Mouse (Mus musculus): ENCODE data around the gene Lrwd1. TPM values are rescaled to one million over a fixed set of nuclear protein-coding genes. Genes with fewer than 3 reads are reported as not detected.
A peak's percentile ranks its signal among the peaks of the same experiment; 100 is the strongest.
"Not testable (repeated sequence)": the region's sequence is repeated elsewhere in the genome, so short reads cannot be mapped to it uniquely, and the experiment has no call there.

The Lrwd1 gene
- polyA plus RNA-seq, 1 experiment from 2014 or later: 36.8 TPM

- WGBS: 9% methylated on average over 15 of the region's 15 CpGs
These were observed 34.0 kb upstream of the Lrwd1 start for GRCm38 (mm10) chr5:136169626-136170511.

GRCm38 (mm10) chr5:136168071-136168470 is 32.2 kb upstream of the Lrwd1 start:
- no peak for ATAC-seq (replicated peaks)

More at GRCm38 (mm10) chr5:136169626-136170511, 34.0 kb upstream of the Lrwd1 start:
- Histone ChIP-seq H3K4me3 (peak overlapping the region; percentile 68), H3K27ac (replicated peaks) (peak overlapping the region; percentile 83), H3K27me3 (no peaks in the 10 kb centered on the region; the same call in 1 of the 2 replicates), H3K9ac (replicated peaks) (peak overlapping the region; percentile 79), H3K36me3 (peaks cover 12% of the 10 kb centered on the region), H3K4me1 (peaks cover 44% of the 10 kb centered on the region), H3K9me3 (no peaks in the 10 kb centered on the region), H3K4me2 (replicated peaks) (peak overlapping the region; percentile 95)
- ATAC-seq (replicated peaks): peak; percentile 39; the same call in 1 of the 2 replicates

GRCm38 (mm10) chr5:136167296-136167695 is 31.4 kb upstream of the Lrwd1 start:
- no peak for ATAC-seq (replicated peaks)

More at GRCm38 (mm10) chr5:136168071-136168470, 32.2 kb upstream of the Lrwd1 start:
- Histone ChIP-seq H3K9ac (replicated peaks) (no peak overlapping the region), H3K36me3 (peaks cover 12% of the 10 kb centered on the region), H3K27me3 (no peaks in the 10 kb centered on the region; the same call in 1 of the 2 replicates), H3K4me3 (no peak overlapping the region), H3K9me3 (no peaks in the 10 kb centered on the region), H3K27ac (replicated peaks) (no peak overlapping the region), H3K4me2 (replicated peaks) (no peak overlapping the region), H3K4me1 (peaks cover 31% of the 10 kb centered on the region)
- 92% methylated on average over 3 of the region's 3 CpGs for WGBS

GRCm38 (mm10) chr5:136165246-136165645 is 29.4 kb upstream of the Lrwd1 start:
- Histone ChIP-seq H3K36me3 (peaks cover 12% of the 10 kb centered on the region), H3K4me2 (replicated peaks) (no peak overlapping the region), H3K27ac (replicated peaks) (no peak overlapping the region; the same call in 1 of the 2 replicates), H3K9ac (replicated peaks) (no peak overlapping the region), H3K27me3 (no peaks in the 10 kb centered on the region), H3K4me1 (peaks cover 13% of the 10 kb centered on the region), H3K4me3 (no peak overlapping the region), H3K9me3 (no peaks in the 10 kb centered on the region)
- WGBS: 76% methylated on average over 8 of the region's 8 CpGs
- no peak for ATAC-seq (replicated peaks)

More at GRCm38 (mm10) chr5:136167296-136167695, 31.4 kb upstream of the Lrwd1 start:
- Histone ChIP-seq H3K9ac (replicated peaks) (no peak overlapping the region), H3K36me3 (peaks cover 12% of the 10 kb centered on the region), H3K4me2 (replicated peaks) (no peak overlapping the region), H3K4me3 (no peak overlapping the region), H3K9me3 (no peaks in the 10 kb centered on the region), H3K27me3 (no peaks in the 10 kb centered on the region; the same call in 1 of the 2 replicates), H3K4me1 (peaks cover 30% of the 10 kb centered on the region), H3K27ac (replicated peaks) (no peak overlapping the region)
- WGBS: 93% methylated on average over 4 of the region's 4 CpGs

GRCm38 (mm10) chr5:136163807-136164474 is 28.1 kb upstream of the Lrwd1 start:
- WGBS: 80% methylated on average over 11 of the region's 11 CpGs
- H3K9ac ChIP-seq (replicated peaks): no peak overlapping the region
- H3K36me3 ChIP-seq: peaks cover 12% of the 10 kb centered on the region
- 0 out of 2 replicates have a peak overlapping the region, but pooled peaks have one; percentile 3 for H3K27ac ChIP-seq (replicated peaks)
- H3K4me3 ChIP-seq: no peak overlapping the region
- no peak overlapping the region for H3K4me2 ChIP-seq (replicated peaks)
- H3K9me3 ChIP-seq: no peaks in the 10 kb centered on the region
- peak; percentile 35; the same call in 1 of the 2 replicates for ATAC-seq (replicated peaks)
- 0 out of 2 replicates have a peak, but pooled peaks cover 3% of the 10 kb centered on the region for H3K4me1 ChIP-seq
- H3K27me3 ChIP-seq: no peaks in the 10 kb centered on the region

GRCm38 (mm10) chr5:136160084-136160483 is 24.2 kb upstream of the Lrwd1 start:
- H3K36me3 ChIP-seq; H3K4me1 ChIP-seq; H3K27ac ChIP-seq (replicated peaks); H3K27me3 ChIP-seq; H3K4me2 ChIP-seq (replicated peaks); H3K9ac ChIP-seq (replicated peaks); ATAC-seq (replicated peaks); H3K9me3 ChIP-seq; H3K4me3 ChIP-seq: not testable (repeated sequence)
- 88% methylated on average over 11 of the region's 12 CpGs for WGBS

- 90% methylated on average over 5 of the region's 5 CpGs for WGBS
- ATAC-seq (replicated peaks): no peak
- Histone ChIP-seq H3K9ac (replicated peaks) (no peak overlapping the region), H3K9me3 (no peaks in the 10 kb centered on the region), H3K4me2 (replicated peaks) (no peak overlapping the region), H3K36me3 (no peaks in the 10 kb centered on the region), H3K4me1 (no peaks in the 10 kb centered on the region), H3K4me3 (no peak overlapping the region), H3K27me3 (no peaks in the 10 kb centered on the region), H3K27ac (replicated peaks) (no peak overlapping the region)
These were observed 19.5 kb upstream of the Lrwd1 start for GRCm38 (mm10) chr5:136155399-136155798.

- Histone ChIP-seq H3K9ac (replicated peaks) (no peak overlapping the region), H3K27ac (replicated peaks) (no peak overlapping the region), H3K4me2 (replicated peaks) (no peak overlapping the region), H3K36me3 (no peaks in the 10 kb centered on the region), H3K9me3 (no peaks in the 10 kb centered on the region), H3K4me3 (no peak overlapping the region), H3K27me3 (no peaks in the 10 kb centered on the region), H3K4me1 (no peaks in the 10 kb centered on the region)
- WGBS: 77% methylated on average over 8 of the region's 8 CpGs
- ATAC-seq (replicated peaks): no peak
These were observed 16.5 kb upstream of the Lrwd1 start for GRCm38 (mm10) chr5:136152365-136152764.

GRCm38 (mm10) chr5:136149134-136149576 is 13.3 kb upstream of the Lrwd1 start:
- 76% methylated on average over 5 of the region's 5 CpGs for WGBS
- H3K36me3 ChIP-seq; H3K27me3 ChIP-seq; H3K4me1 ChIP-seq; ATAC-seq (replicated peaks); H3K9me3 ChIP-seq; H3K9ac ChIP-seq (replicated peaks); H3K4me2 ChIP-seq (replicated peaks); H3K27ac ChIP-seq (replicated peaks); H3K4me3 ChIP-seq: not testable (repeated sequence)

- Histone ChIP-seq H3K27me3 (no peaks in the 10 kb centered on the region), H3K36me3 (no peaks in the 10 kb centered on the region), H3K4me1 (no peaks in the 10 kb centered on the region), H3K27ac (replicated peaks) (no peak overlapping the region), H3K4me2 (replicated peaks) (no peak overlapping the region), H3K4me3 (no peak overlapping the region), H3K9ac (replicated peaks) (no peak overlapping the region), H3K9me3 (no peaks in the 10 kb centered on the region)
- no peak for ATAC-seq (replicated peaks)
- WGBS: 76% methylated on average over 8 of the region's 8 CpGs
These were observed 11.8 kb upstream of the Lrwd1 start for GRCm38 (mm10) chr5:136147704-136148103.

GRCm38 (mm10) chr5:136146936-136147335 is 11.1 kb upstream of the Lrwd1 start:
- Histone ChIP-seq H3K4me1 (no peaks in the 10 kb centered on the region), H3K4me3 (no peak overlapping the region), H3K4me2 (replicated peaks) (no peak overlapping the region), H3K9ac (replicated peaks) (no peak overlapping the region), H3K9me3 (no peaks in the 10 kb centered on the region), H3K36me3 (peaks cover 4% of the 10 kb centered on the region; the same call in 1 of the 2 replicates), H3K27ac (replicated peaks) (no peak overlapping the region), H3K27me3 (no peaks in the 10 kb centered on the region)
- no peak for ATAC-seq (replicated peaks)
- WGBS: 96% methylated on average over 1 of the region's 1 CpGs
